Mouse (Mus musculus) midbrain, postnatal 0 days (tissue): ENCODE results near the gene Nav2. TPM values are rescaled to one million over a fixed set of nuclear protein-coding genes. Genes with fewer than 3 reads are reported as not detected.

Source experiments
- ATAC-seq: fragments of 200-750 bp; cut with Nextera tagmentation; 2 replicates; pipeline ENCODE4 v1.8.0; 2017; ENCODE audit warnings: moderate number of reproducible peaks, mild to moderate bottlenecking, moderate TSS enrichment, moderate library complexity; ENCODE audit not compliant: low FRiP score
- DNase-seq: peaks from one replicate; pipeline ENCODE4 v3.0.0-alpha.2; 2015; ENCODE audit warnings: low spot score
- H3K27ac ChIP-seq: fragments of 300-500 bp; sonication (generic); 2 replicates; pipeline ENCODE4 v1.5.1; 2014; ENCODE audit warnings: low read depth, mild to moderate bottlenecking, low read length, mixed read lengths
- H3K27me3 ChIP-seq: fragments of 300-500 bp; sonication (generic); 2 replicates; pipeline ENCODE4 v1.6.1; 2014; ENCODE audit warnings: low read length, control low read depth, mixed read lengths; ENCODE audit not compliant: insufficient read depth
- H3K36me3 ChIP-seq: fragments of 300-500 bp; sonication (generic); 2 replicates; pipeline ENCODE4 v1.6.1; 2014; ENCODE audit warnings: low read length, control low read depth, mixed read lengths; ENCODE audit not compliant: insufficient read depth
- H3K4me1 ChIP-seq: fragments of 300-500 bp; sonication (generic); 2 replicates; pipeline ENCODE4 v1.6.1; 2014; ENCODE audit warnings: mild to moderate bottlenecking, control low read depth, antibody characterized with exemption, low read length, mixed read lengths; ENCODE audit not compliant: insufficient read depth
- H3K4me2 ChIP-seq: fragments of 300-500 bp; sonication (generic); 2 replicates; pipeline ENCODE4 v1.6.1; 2014; ENCODE audit warnings: low read depth, mild to moderate bottlenecking, low read length, mixed read lengths; ENCODE audit not compliant: poor library complexity, severe bottlenecking
- H3K4me3 ChIP-seq: fragments of 300-500 bp; sonication (generic); 2 replicates; pipeline ENCODE4 v1.5.1; 2014; ENCODE audit warnings: low read depth, mild to moderate bottlenecking, low read length, moderate library complexity
- H3K9ac ChIP-seq: fragments of 300-500 bp; sonication (generic); replicated peaks from 2 replicates; pipeline ENCODE4 v1.6.1; 2014; ENCODE audit warnings: mild to moderate bottlenecking, low read length, moderate library complexity, mixed read lengths; ENCODE audit not compliant: poor library complexity, severe bottlenecking
- H3K9me3 ChIP-seq: fragments of 300-500 bp; sonication (generic); 2 replicates; pipeline ENCODE4 v1.6.1; 2016; ENCODE audit warnings: low read length, control low read depth
- CTCF ChIP-seq: IDR thresholded peaks from 2 replicates; pipeline ENCODE4 v1.5.1; 2016; ENCODE audit warnings: antibody characterized with exemption, mild to moderate bottlenecking
- WGBS: fragments of 180-500 bp; shearing (Covaris S2); extraction: QIAGEN DNeasy Blood & Tissue Kit; methylation state at CpG from one replicate; pipeline ENCODE4 v1.1.7; 2014; 5-methylcytosine and 5-hydroxymethylcytosine counted together
- polyA plus RNA-seq: library from polyadenylated mRNA; unstranded; fragments of >200 nt; fragmentation: Nextera tagmentation; extraction: Ambion mirVana; gene quantifications from 2 replicates; pipeline ENCODE4 v1.2.1, GENCODE M21; 2015
- total RNA-seq: library from RNA; depleted of rRNA; stranded (reverse); fragments of >200 nt; gene quantifications from 2 replicates; pipeline ENCODE4 v1.2.3, GENCODE M21; 2014

Nav2 gene
- total and polyA plus RNA-seq, 2 experiments from 2014 or later = 18.3 to 53.8 TPM

- H3K9ac ChIP-seq = no peak overlapping the region
- no peak for TF ChIP-seq CTCF
- H3K27me3 ChIP-seq = peaks cover 26% of the 10 kb centered on the region
- H3K4me1 ChIP-seq = 0 out of 2 replicates have a peak, but pooled peaks cover 2% of the 10 kb centered on the region
- H3K4me3 ChIP-seq = no peak overlapping the region
- H3K27ac ChIP-seq = no peak overlapping the region
- H3K9me3 ChIP-seq = no peaks in the 10 kb centered on the region
- no peak for ATAC-seq
- 84% methylated on average over 4 of the region's 4 CpGs for WGBS
- no peak for DNase-seq
- no peak overlapping the region for H3K4me2 ChIP-seq
- H3K36me3 ChIP-seq = no peaks in the 10 kb centered on the region
Observed at GRCm38 (mm10) chr7:48883525-48884265, 24.8 kb upstream of the Nav2 start.

DNA sequence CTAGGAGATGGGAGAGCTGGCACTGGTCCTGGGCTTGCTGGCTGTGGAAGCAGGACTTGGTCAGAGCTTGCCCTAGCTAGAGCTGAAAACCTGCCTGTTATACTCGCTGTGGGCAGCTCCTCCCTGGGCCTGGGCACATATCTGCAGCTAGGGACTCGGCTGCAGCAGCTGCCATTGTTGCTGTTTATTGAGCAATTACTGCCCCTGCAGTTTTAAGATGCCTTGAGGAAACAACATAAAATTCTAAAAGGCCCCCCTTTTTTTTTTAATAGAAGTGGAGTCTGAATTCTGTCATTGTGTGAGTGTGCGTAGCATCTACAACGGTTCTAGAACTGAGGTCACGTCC, 24.3 kb upstream of the Nav2 start:
- no peak for ATAC-seq
- no peak for TF ChIP-seq CTCF
- H3K4me1 ChIP-seq = 0 out of 2 replicates have a peak, but pooled peaks cover 2% of the 10 kb centered on the region
- no peaks in the 10 kb centered on the region for H3K36me3 ChIP-seq
- WGBS = 80% methylated on average over 5 of the region's 5 CpGs
- no peaks in the 10 kb centered on the region for H3K9me3 ChIP-seq
- no peak overlapping the region for H3K4me3 ChIP-seq
- no peak overlapping the region for H3K4me2 ChIP-seq
- H3K9ac ChIP-seq = no peak overlapping the region
- peaks cover 26% of the 10 kb centered on the region for H3K27me3 ChIP-seq
- no peak overlapping the region for H3K27ac ChIP-seq
- DNase-seq = no peak

DNA sequence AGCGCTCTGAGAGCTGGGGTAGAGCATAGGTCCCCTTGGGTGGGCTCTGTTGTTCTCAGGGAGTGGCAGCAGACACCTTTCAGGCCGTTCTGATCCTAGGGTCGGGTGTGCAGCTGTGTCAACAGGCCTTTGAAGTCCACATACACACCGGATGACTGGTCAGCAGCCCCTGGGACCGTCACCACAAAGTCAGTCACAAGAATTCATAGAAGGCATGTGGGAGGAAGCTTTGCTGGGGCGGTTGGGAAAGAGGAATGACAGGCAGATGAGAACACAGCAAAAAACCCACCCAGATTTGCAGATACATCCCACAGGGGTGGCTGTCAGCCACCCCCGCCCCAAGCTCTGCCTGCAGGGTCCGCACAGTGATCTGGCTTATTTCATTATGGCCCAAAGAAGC, 20.5 kb upstream of the Nav2 start:
- WGBS = 46% methylated on average over 8 of the region's 8 CpGs
- Histone ChIP-seq H3K4me2 (no peak overlapping the region), H3K4me3 (no peak overlapping the region), H3K4me1 (no peaks in the 10 kb centered on the region), H3K27ac (no peak overlapping the region), H3K9ac (no peak overlapping the region), H3K36me3 (no peaks in the 10 kb centered on the region), H3K9me3 (no peaks in the 10 kb centered on the region), H3K27me3 (peaks cover 19% of the 10 kb centered on the region; the same call in 1 of the 2 replicates)
- no peak for TF ChIP-seq CTCF
- no peak for DNase-seq
- no peak for ATAC-seq

DNA sequence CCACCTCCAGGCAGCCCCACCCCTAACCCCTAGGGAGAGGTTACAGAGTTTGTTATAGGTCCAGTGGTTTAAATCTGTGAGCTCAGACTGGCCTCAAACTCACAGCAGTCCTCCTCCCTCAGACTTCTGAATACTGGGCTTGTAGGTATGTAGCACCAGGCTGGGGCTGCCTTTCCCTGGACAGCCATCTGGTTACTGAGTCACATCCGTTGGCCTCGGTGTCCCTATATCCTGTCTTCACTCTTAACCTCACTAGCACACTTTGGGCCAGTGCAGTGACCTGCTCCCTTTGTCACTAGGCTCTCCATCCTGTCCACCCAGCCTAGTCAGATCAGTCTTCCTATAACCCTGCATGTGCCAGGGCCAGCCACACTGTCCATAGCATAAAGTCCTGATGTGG, 19.8 kb upstream of the Nav2 start:
- H3K4me3 ChIP-seq = no peak overlapping the region
- no peak for TF ChIP-seq CTCF
- 77% methylated on average over 2 of the region's 2 CpGs for WGBS
- no peak overlapping the region for H3K27ac ChIP-seq
- no peaks in the 10 kb centered on the region for H3K36me3 ChIP-seq
- peaks cover 19% of the 10 kb centered on the region; the same call in 1 of the 2 replicates for H3K27me3 ChIP-seq
- no peaks in the 10 kb centered on the region for H3K4me1 ChIP-seq
- no peaks in the 10 kb centered on the region for H3K9me3 ChIP-seq
- DNase-seq (no peak), ATAC-seq (no peak)
- no peak overlapping the region for H3K9ac ChIP-seq
- no peak overlapping the region for H3K4me2 ChIP-seq

- WGBS = 39% methylated on average over 5 of the region's 5 CpGs
- no peak for TF ChIP-seq CTCF
Observed at GRCm38 (mm10) chr7:48891029-48891428, 17.5 kb upstream of the Nav2 start.

GRCm38 (mm10) chr7:48893093-48893492, 15.4 kb upstream of the Nav2 start:
- WGBS = 70% methylated on average over 7 of the region's 7 CpGs
- 0 out of 2 replicates have a peak, but pooled peaks cover 9% of the 10 kb centered on the region for H3K27me3 ChIP-seq

More at GRCm38 (mm10) chr7:48891029-48891428, 17.5 kb upstream of the Nav2 start:
- no peak overlapping the region for H3K4me2 ChIP-seq
- no peak for DNase-seq
- H3K9me3 ChIP-seq = no peaks in the 10 kb centered on the region
- 0 out of 2 replicates have a peak, but pooled peaks cover 6% of the 10 kb centered on the region for H3K27me3 ChIP-seq
- no peak for ATAC-seq
- H3K36me3 ChIP-seq = no peaks in the 10 kb centered on the region
- H3K9ac ChIP-seq = no peak overlapping the region
- H3K27ac ChIP-seq = no peak overlapping the region
- no peaks in the 10 kb centered on the region for H3K4me1 ChIP-seq
- H3K4me3 ChIP-seq = no peak overlapping the region

More at GRCm38 (mm10) chr7:48893093-48893492, 15.4 kb upstream of the Nav2 start:
- Histone ChIP-seq H3K4me3 (no peak overlapping the region), H3K4me1 (no peaks in the 10 kb centered on the region), H3K9ac (no peak overlapping the region), H3K4me2 (no peak overlapping the region), H3K9me3 (no peaks in the 10 kb centered on the region), H3K36me3 (no peaks in the 10 kb centered on the region), H3K27ac (no peak overlapping the region)
- ATAC-seq (no peak), DNase-seq (no peak)
- no peak for TF ChIP-seq CTCF
